Mouse (Mus musculus) left cerebral cortex, adult 2 months (tissue): Measurements from ENCODE around the gene Olfr1181. TPM values are rescaled to one million over a fixed set of nuclear protein-coding genes. Genes with fewer than 3 reads are reported as not detected.
"Not testable (repeated sequence)": the region's sequence is repeated elsewhere in the genome, so short reads cannot be mapped to it uniquely, and the experiment has no call there.

ENCODE experiments used
- DNase-seq, 2 experiments: peaks; one replicate each; pipeline ENCODE4 v3.0.0; 2021 to 2022; ENCODE audit warnings: low spot score in 2 of 2, mixed read lengths in 1 of 2; ENCODE audit errors: extremely low spot score in 1 of 2
- H3K27ac ChIP-seq: fragments of 200-600 bp; 2 replicates; pipeline ENCODE4 v1.8.1; 2022
- H3K4me3 ChIP-seq: fragments of 200-600 bp; 2 replicates; pipeline ENCODE4 v1.8.1; 2022
- CTCF ChIP-seq: fragments of 200-600 bp; IDR thresholded peaks from 2 replicates; pipeline ENCODE4 v1.8.1; 2022; ENCODE audit warnings: antibody characterized with exemption, mild to moderate bottlenecking, moderate library complexity
- intact Hi-C: fragments of 180-260 bp; cut with DNase I; formaldehyde crosslinking; loops from one replicate; pipeline ENCODE4 v1.15.1; 2025
- long read RNA-seq, 2 experiments: library from polyadenylated mRNA; stranded (forward); transcript quantifications; one replicate each; pipeline ENCODE4 v2.0.0; 2021; ENCODE audit warnings: borderline mapping rate in 2 of 2
- total RNA-seq, 2 experiments: library from RNA; stranded (reverse); gene quantifications; 2 replicates each; pipeline ENCODE4 v1.2.3; 2021

Olfr1181 gene
- not detected for total RNA-seq
- long read RNA-seq, experiment 1: 0 reads
- long read RNA-seq, experiment 2: 0 reads

DNA sequence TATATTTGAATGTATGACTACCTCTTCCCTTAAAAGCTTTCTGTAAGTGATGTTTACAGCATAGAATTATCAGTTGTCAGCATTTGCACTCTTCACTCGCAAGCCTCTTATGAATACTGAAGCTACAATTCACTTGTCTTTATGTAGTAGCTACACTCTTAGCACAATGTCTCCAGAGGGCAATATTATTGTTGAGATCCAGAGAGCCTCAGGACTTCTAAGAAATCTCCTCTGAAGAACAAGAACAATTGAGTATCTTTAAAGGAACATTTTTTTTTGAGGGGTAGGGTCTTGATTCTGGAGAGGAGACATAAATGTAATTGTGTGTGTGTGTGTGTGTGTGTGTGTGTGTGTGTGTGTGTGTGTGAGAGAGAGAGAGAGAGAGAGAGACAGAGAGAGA lies at the start of gene Olfr1181:
Gene Olfr1181 (minus strand): TSS at position 101 of the 400 bp plus-strand sequence.
- intact Hi-C loops: no loop called here
- TF ChIP-seq CTCF: no peak
- Histone ChIP-seq H3K27ac (no peak within 1 kb of the TSS), H3K4me3 (no peak within 1 kb of the TSS)
- no peak for DNase-seq

DNA sequence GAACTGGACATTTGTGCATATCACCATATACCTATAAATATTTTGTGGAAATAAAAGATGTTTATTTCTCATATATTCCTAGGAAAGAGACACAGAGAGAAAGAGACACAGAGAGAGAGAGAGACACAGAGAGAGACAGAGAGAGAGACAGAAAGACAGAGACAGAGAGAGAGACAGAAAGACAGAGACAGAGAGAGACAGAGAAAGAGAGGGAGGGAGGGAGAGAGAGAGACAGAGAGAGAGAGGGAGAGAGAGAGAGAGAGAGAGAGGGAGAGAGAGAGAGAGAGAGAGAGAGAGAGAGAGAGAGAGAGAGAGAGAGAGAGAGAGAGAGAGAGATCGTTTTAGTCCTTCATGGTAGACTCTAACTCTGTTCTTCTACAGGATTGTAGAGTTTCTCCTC lies 28.6 kb upstream of the Olfr1181 start, which contains the start of gene Olfr1183:
Gene Olfr1183 (plus strand): TSS at position 301 of the 400 bp plus-strand sequence.
- intact Hi-C loops, DNase-seq, H3K4me3 ChIP-seq, H3K27ac ChIP-seq: not testable (repeated sequence)

DNA sequence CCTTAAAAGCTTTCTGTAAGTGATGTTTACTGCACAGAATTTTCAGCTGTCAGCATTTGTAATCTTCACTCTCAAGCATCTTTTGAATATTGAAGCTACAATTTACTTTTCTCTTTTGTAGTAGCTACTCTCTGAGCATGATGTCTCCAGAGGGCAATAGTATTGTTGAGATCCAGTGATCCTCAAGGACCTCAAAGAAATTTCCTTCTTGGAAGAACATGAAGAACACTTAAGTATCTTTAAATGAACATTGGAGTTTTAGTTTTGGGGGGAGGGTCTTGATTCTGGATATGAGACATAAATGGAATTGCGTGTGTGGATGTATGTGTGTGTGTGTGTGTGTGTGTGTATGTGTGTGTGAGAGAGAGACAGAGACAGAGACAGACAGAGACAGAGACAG lies 23.1 kb upstream of the Olfr1181 start, which contains the start of gene Gm13757:
Gene Gm13757 (minus strand): TSS at position 101 of the 400 bp plus-strand sequence.
- no peak within 1 kb of the TSS for H3K4me3 ChIP-seq
- intact Hi-C loops: no loop called here
- no peak within 1 kb of the TSS for H3K27ac ChIP-seq
- TF ChIP-seq CTCF: no peak
- DNase-seq: no peak

GRCm38 (mm10) chr2:88419051-88419450 lies 6.9 kb downstream of the Olfr1181 start, which contains the start of gene Olfr1180:
Gene Olfr1180 (minus strand): TSS chr2:88419151.
- no peak for TF ChIP-seq CTCF
- intact Hi-C loops: no loop called here
- DNase-seq: no peak
- H3K27ac ChIP-seq: no peak within 1 kb of the TSS
- no peak within 1 kb of the TSS for H3K4me3 ChIP-seq

DNA sequence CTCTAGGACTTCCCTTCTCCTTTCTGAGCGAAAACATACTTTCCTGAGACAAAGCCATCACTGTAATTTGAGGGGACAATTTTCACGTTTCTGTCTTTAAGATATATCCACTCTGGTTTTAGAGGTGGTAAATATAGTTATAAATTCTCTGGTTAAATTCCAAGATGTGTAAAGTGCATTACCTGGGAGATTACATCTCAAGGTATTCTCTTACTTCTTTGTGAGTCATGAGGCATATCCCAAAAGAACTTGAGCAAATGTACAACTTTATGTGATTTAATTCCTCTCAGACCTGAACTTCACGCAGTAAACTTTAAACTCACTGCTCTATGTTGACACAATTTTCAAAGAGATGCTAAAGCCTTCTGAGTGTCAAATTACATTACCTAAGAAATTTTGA lies 19.6 kb downstream of the Olfr1181 start, which contains the start of gene Olfr1179:
Gene Olfr1179 (minus strand): TSS at position 101 of the 400 bp plus-strand sequence.
- intact Hi-C loops: no loop called here
- no peak for TF ChIP-seq CTCF
- no peak within 1 kb of the TSS for H3K4me3 ChIP-seq
- no peak within 1 kb of the TSS for H3K27ac ChIP-seq
- no peak for DNase-seq

DNA sequence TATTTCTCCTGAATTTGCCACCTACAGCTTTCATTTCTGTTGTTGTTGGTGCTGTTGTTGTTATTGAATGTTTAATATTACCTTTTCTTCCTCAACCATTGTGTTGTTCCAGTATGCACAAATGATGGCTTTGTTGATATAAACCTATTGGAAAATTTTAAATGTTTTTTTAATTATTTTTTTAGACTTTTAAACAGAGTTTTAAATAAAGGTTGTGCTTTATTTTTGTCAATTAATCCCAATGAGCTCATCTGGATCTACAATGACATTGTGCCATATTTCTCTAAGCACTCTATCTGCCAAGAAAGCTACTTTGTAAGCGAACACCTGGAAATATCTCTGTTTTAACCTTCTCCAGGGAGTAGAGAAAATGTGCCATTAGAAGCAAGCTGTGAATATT lies 39.2 kb downstream of the Olfr1181 start, which contains the start of gene Olfr1178:
Gene Olfr1178 (plus strand): TSS at position 301 of the 400 bp plus-strand sequence.
- DNase-seq: no peak
- Histone ChIP-seq H3K27ac (no peak within 1 kb of the TSS), H3K4me3 (no peak within 1 kb of the TSS)
- no peak for TF ChIP-seq CTCF
- intact Hi-C loops: no loop called here

Other genes with a start within 250 kb of the Olfr1181 start
- not detected for gene Olfr1168, start 244.3 kb downstream of the Olfr1181 start, total RNA-seq
- not detected for gene Olfr1170, start 197.8 kb downstream of the Olfr1181 start, total RNA-seq
- gene Olfr1173, start 146.3 kb downstream of the Olfr1181 start, total RNA-seq: under 1 TPM in 1 of 2 experiments, not detected in 1; 0.07 TPM
- gene Olfr1174-ps, start 111.0 kb downstream of the Olfr1181 start, total RNA-seq: not detected
- not detected for gene Olfr1175-ps, start 99.0 kb downstream of the Olfr1181 start, total RNA-seq
- gene Olfr1176, start 89.5 kb downstream of the Olfr1181 start, total RNA-seq: not detected
- not detected for gene Olfr1177-ps, start 79.7 kb downstream of the Olfr1181 start, total RNA-seq
- gene Olfr1178, start 39.1 kb downstream of the Olfr1181 start, total RNA-seq: not detected
- gene Olfr1179, start 19.7 kb downstream of the Olfr1181 start, total RNA-seq: not detected
- not detected for gene Olfr1180, start 7.0 kb downstream of the Olfr1181 start, total RNA-seq
- not detected for gene Gm13757, start 23.0 kb upstream of the Olfr1181 start, total RNA-seq
- not detected for gene Olfr1183, start 28.7 kb upstream of the Olfr1181 start, total RNA-seq
- gene Olfr1184, start 57.4 kb upstream of the Olfr1181 start, total RNA-seq: not detected
- gene Olfr1185-ps1, start 67.1 kb upstream of the Olfr1181 start, total RNA-seq: not detected
- not detected for gene Olfr1186, start 92.4 kb upstream of the Olfr1181 start, total RNA-seq
- gene Olfr1188, start 130.8 kb upstream of the Olfr1181 start, total RNA-seq: not detected
- not detected for gene Olfr1189, start 160.3 kb upstream of the Olfr1181 start, total RNA-seq
- gene Olfr1191-ps1, start 214.4 kb upstream of the Olfr1181 start, total RNA-seq: under 1 TPM in 1 of 2 experiments, not detected in 1; 0.05 TPM
- not detected for gene Olfr1192-ps1, start 222.3 kb upstream of the Olfr1181 start, total RNA-seq
- gene Olfr1193, start 249.5 kb upstream of the Olfr1181 start, total RNA-seq: not detected